Mouse (Mus musculus): Measurements from ENCODE around the gene Adgb.

DNA sequence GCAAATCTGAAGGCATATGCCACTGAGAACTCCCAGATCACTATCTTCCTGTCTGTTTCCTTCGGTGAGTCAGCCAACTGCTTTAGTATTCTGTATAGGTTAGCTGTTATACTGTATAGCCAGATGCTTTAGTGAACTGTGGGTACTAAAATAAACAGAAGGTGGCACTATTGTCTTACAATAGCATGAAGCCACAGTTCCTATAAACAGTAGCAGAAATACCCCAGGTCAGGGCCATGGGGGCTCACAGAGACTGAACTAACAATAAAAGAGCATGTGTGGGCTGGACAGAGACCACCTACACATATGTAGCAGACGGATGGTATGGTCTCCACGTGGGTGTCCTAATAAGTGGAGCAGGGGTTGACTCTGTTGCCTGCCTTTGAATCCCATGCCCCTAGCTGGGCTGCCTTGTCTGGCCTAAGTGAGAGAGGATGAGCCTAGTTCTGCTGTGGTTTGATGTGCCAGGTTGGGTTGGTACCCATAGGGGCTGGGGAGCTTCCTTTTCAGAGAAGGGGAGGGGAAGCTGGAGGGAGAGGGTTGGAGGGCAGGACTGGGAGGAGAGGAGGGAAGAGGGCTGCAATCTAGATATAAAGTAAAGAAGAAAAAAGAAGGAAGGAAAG lies 116.4 kb downstream of the Adgb start:
- TF ChIP-seq POLR2A (IDR thresholded peaks at IDR 0.05; ENCODE audit: borderline replicate concordance, extremely low read depth, low read depth, low read length) (no peak), CTCF (IDR thresholded peaks at IDR 0.05; ENCODE audit: insufficient read depth, low read length) (no peak)
